Comparison of ENCODE assay signal across 9 mouse cellular contexts in the genomic region with DNA sequence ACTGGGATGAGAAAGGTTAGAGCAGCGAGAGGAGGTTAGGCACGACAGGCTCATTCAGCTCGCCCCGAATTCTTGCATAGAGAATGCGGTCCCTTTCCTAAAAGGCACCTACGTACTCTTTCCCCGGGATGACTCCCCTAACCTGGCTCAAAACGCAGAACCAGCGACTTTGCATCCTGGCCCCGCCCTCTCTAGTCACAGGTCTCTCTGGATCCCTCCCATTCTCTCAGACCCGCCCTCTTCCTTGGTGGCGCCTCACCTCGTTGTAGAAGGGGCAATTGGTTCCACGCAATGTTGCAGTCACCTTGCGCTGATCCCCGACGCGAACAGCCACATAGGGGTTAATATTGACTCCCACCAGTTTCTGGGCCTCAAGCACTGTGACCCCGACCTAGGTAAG. TPM values are rescaled to one million over a fixed set of nuclear protein-coding genes. Genes with fewer than 3 reads are reported as not detected.
DNase-seq lines count a peak whose midpoint lies in the region; ATAC-seq and TF ChIP-seq lines count a peak whose summit lies in the region.
"Had no signal": no experiment of that assay in that cellular context is flagged by ENCODE, and none has a peak within 500 bp of the region (broad histone marks: within the 10 kb centered on the region; RNA-seq: fewer than 3 reads in every experiment).

No protein-coding gene starts in this region.

- H3K4me3 ChIP-seq in hindbrain, embryonic 13.5 days, result no peak overlapping the region
- no peak overlapping the region for H3K4me3 ChIP-seq in lung, embryonic 14.5 days (ENCODE audit: low read depth, low read length)
- H3K4me3 ChIP-seq: liver, embryonic 15.5 days had no signal

- peak; percentile 61 for ATAC-seq in CD4-positive, CD25-positive, alpha-beta regulatory T cell, adult 4 months
- no peak for ATAC-seq in hindbrain, embryonic 13.5 days (ENCODE audit: low FRiP score)
- ATAC-seq in lung, embryonic 14.5 days (ENCODE audit: insufficient read depth), result no peak

- 0 out of 2 replicates have a peak overlapping the region, but pooled peaks have one; percentile 13 for H3K4me2 ChIP-seq in hindbrain, embryonic 13.5 days
- peak overlapping the region; percentile 36 for H3K4me2 ChIP-seq in lung, embryonic 14.5 days
- H3K4me2 ChIP-seq: liver, embryonic 15.5 days had no signal

- no peaks in the 10 kb centered on the region for H3K36me3 ChIP-seq in hindbrain, embryonic 13.5 days
- H3K36me3 ChIP-seq in lung, embryonic 14.5 days (ENCODE audit: insufficient read depth), result no peaks in the 10 kb centered on the region
- H3K36me3 ChIP-seq: liver, embryonic 15.5 days had no signal

- H3K9ac ChIP-seq in hindbrain, embryonic 13.5 days, result no peak overlapping the region
- H3K9ac ChIP-seq in lung, embryonic 14.5 days, result no peak overlapping the region
- H3K9ac ChIP-seq: liver, embryonic 15.5 days had no signal

- H3K9me3 ChIP-seq in hindbrain, embryonic 13.5 days, result no peaks in the 10 kb centered on the region
- no peaks in the 10 kb centered on the region for H3K9me3 ChIP-seq in lung, embryonic 14.5 days (ENCODE audit: low read depth, low read length)
- H3K9me3 ChIP-seq: liver, embryonic 15.5 days had no signal

- no peaks in the 10 kb centered on the region for H3K4me1 ChIP-seq in hindbrain, embryonic 13.5 days (replicated peaks)
- no peaks in the 10 kb centered on the region for H3K4me1 ChIP-seq in lung, embryonic 14.5 days (ENCODE audit: insufficient read depth)
- H3K4me1 ChIP-seq: liver, embryonic 15.5 days had no signal

- no peak for TF ChIP-seq CTCF in lung, embryonic 14.5 days (IDR thresholded peaks at IDR 0.05; ENCODE audit: low read depth)

- no peak overlapping the region for H3K27ac ChIP-seq in hindbrain, embryonic 13.5 days
- H3K27ac ChIP-seq in lung, embryonic 14.5 days (ENCODE audit: low read depth), result no peak overlapping the region
- H3K27ac ChIP-seq: liver, embryonic 15.5 days had no signal

- WGBS in hindbrain, embryonic 13.5 days, result 8% methylated on average over 19 of the region's 19 CpGs
- WGBS in lung, embryonic 14.5 days, result 7% methylated on average over 19 of the region's 19 CpGs

- DNase-seq in CD4-positive helper T cell, adult 2 months (ENCODE audit: low read depth, low spot score), result peak; percentile 43
- peak; percentile 26 for DNase-seq in lung, embryonic 14.5 days
- DNase-seq in left cerebral cortex, adult 9 months (ENCODE audit: low spot score in 2 of 2), result no peak
- DNase-seq in layer of hippocampus, postnatal 36 days, result no peak
- DNase-seq in urinary bladder, postnatal 36 days (ENCODE audit: low spot score in 2 of 2), result no peak
- no peak for DNase-seq in ovary, adult 18-20 months (ENCODE audit: low spot score)

- peaks cover 24% of the 10 kb centered on the region for H3K27me3 ChIP-seq in hindbrain, embryonic 13.5 days
- H3K27me3 ChIP-seq in lung, embryonic 14.5 days (ENCODE audit: insufficient read depth, low read length), result no peaks in the 10 kb centered on the region

RNA-seq across cellular contexts. Expression of a gene that starts 4.8 kb away (rescaled TPM):
- not detected for polyA plus RNA-seq in CD4-positive, CD25-positive, alpha-beta regulatory T cell, adult 4 months (2017; shearing (Covaris generic))
- polyA plus RNA-seq in hindbrain, embryonic 13.5 days (2015; fragmentation: Nextera tagmentation; extraction: Ambion mirVana), result not detected in 2 replicates
- polyA plus RNA-seq in lung, embryonic 14.5 days (2014; fragmentation: Nextera tagmentation; extraction: Ambion mirVana), result not detected in 2 replicates
- not detected for total RNA-seq in layer of hippocampus, postnatal 36 days (2021)
- polyA plus RNA-seq: liver, embryonic 15.5 days had no signal

RNA-seq across cellular contexts. Expression of a gene that starts 17.0 kb away (rescaled TPM):
- under 1 TPM in 1 of 2 experiments, not detected in 1; 0.15 TPM for polyA plus RNA-seq in CD4-positive, CD25-positive, alpha-beta regulatory T cell, adult 4 months (2017; shearing (Covaris generic))
- 5.1 and 5.8 TPM in 2 replicates for polyA plus RNA-seq in hindbrain, embryonic 13.5 days (2015; fragmentation: Nextera tagmentation; extraction: Ambion mirVana)
- 3.2 and 3.9 TPM in 2 replicates for polyA plus RNA-seq in lung, embryonic 14.5 days (2014; fragmentation: Nextera tagmentation; extraction: Ambion mirVana)
- 1 to 10 TPM; 3.0 to 3.4 TPM for total RNA-seq in layer of hippocampus, postnatal 36 days (2021)

RNA-seq across cellular contexts. Expression of a gene that starts 40.1 kb away (rescaled TPM):
- polyA plus RNA-seq in CD4-positive, CD25-positive, alpha-beta regulatory T cell, adult 4 months (2017; shearing (Covaris generic)), result 100 to 1,000 TPM; 131 to 182 TPM
- polyA plus RNA-seq in hindbrain, embryonic 13.5 days (2015; fragmentation: Nextera tagmentation; extraction: Ambion mirVana), result 371 and 377 TPM in 2 replicates
- polyA plus RNA-seq in lung, embryonic 14.5 days (2014; fragmentation: Nextera tagmentation; extraction: Ambion mirVana), result 219 and 239 TPM in 2 replicates
- total RNA-seq in layer of hippocampus, postnatal 36 days (2021), result 100 to 1,000 TPM; 181 to 202 TPM

RNA-seq across cellular contexts. Expression of a gene that starts 40.2 kb away (rescaled TPM):
- 1 to 10 TPM; 1.1 to 4.9 TPM for polyA plus RNA-seq in CD4-positive, CD25-positive, alpha-beta regulatory T cell, adult 4 months (2017; shearing (Covaris generic))
- 1.8 and 2.4 TPM in 2 replicates for polyA plus RNA-seq in hindbrain, embryonic 13.5 days (2015; fragmentation: Nextera tagmentation; extraction: Ambion mirVana)
- 0.51 and 1.9 TPM in 2 replicates for polyA plus RNA-seq in lung, embryonic 14.5 days (2014; fragmentation: Nextera tagmentation; extraction: Ambion mirVana)
- 1 to 10 TPM; 1.6 to 2.0 TPM for total RNA-seq in layer of hippocampus, postnatal 36 days (2021)

Comparison
In these comparisons a context has a peak if more than half of its experiments do, and no peak if none do; other contexts are left out.
1. DNase-seq: peak in CD4-positive helper T cell, adult 2 months (single experiment) and lung, embryonic 14.5 days (single experiment); none in left cerebral cortex, adult 9 months (0 of 2), layer of hippocampus, postnatal 36 days (0 of 2), urinary bladder, postnatal 36 days (0 of 2) and ovary, adult 18-20 months (single experiment).